Mouse (Mus musculus): Measurements from ENCODE around the gene Gm10696. TPM values are rescaled to one million over a fixed set of nuclear protein-coding genes. Genes with fewer than 3 reads are reported as not detected.
"Not testable (repeated sequence)": the region's sequence is repeated elsewhere in the genome, so short reads cannot be mapped to it uniquely, and the experiment has no call there.

Gm10696 gene
- polyA plus RNA-seq (2015; fragmentation: Nextera tagmentation; extraction: Ambion mirVana): not detected in 2 replicates

GRCm38 (mm10) chr3:94178093-94178492 lies at the start of gene Gm10696:
TSS of gene Gm10696 (minus strand) at chr3:94178193.
- WGBS: 72% methylated on average over 1 of the region's 1 CpGs
- not testable (repeated sequence) for H3K27me3 ChIP-seq (ENCODE audit: control insufficient read depth, insufficient read depth, low read length)

GRCm38 (mm10) chr3:94196414-94196813 lies 18.4 kb upstream of the Gm10696 start, which contains the start of gene Gm5286:
TSS of gene Gm5286 (plus strand) at chr3:94196714.
- 86% methylated on average over 1 of the region's 4 CpGs for WGBS
- H3K4me3 ChIP-seq (ENCODE audit: low read depth, low read length); H3K4me2 ChIP-seq (replicated peaks; ENCODE audit: low read depth); H3K27me3 ChIP-seq (ENCODE audit: control insufficient read depth, insufficient read depth, low read length); H3K9ac ChIP-seq (ENCODE audit: low read length); DNase-seq (ENCODE audit: low spot score); H3K36me3 ChIP-seq (ENCODE audit: control insufficient read depth, insufficient read depth, low read length); H3K27ac ChIP-seq (replicated peaks); H3K9me3 ChIP-seq (ENCODE audit: control insufficient read depth, low read length); ATAC-seq (ENCODE audit: low FRiP score, low TSS enrichment); H3K4me1 ChIP-seq (replicated peaks; ENCODE audit: control insufficient read depth, insufficient read depth): not testable (repeated sequence)

More at GRCm38 (mm10) chr3:94178093-94178492, at the start of gene Gm10696:
- H3K36me3 ChIP-seq (ENCODE audit: control insufficient read depth, insufficient read depth, low read length); H3K4me1 ChIP-seq (replicated peaks; ENCODE audit: control insufficient read depth, insufficient read depth); H3K4me3 ChIP-seq (ENCODE audit: low read depth, low read length); ATAC-seq (ENCODE audit: low FRiP score, low TSS enrichment); H3K4me2 ChIP-seq (replicated peaks; ENCODE audit: low read depth); H3K27ac ChIP-seq (replicated peaks); DNase-seq (ENCODE audit: low spot score); H3K9me3 ChIP-seq (ENCODE audit: control insufficient read depth, low read length); H3K9ac ChIP-seq (ENCODE audit: low read length): not testable (repeated sequence)

- not testable (repeated sequence) for H3K27ac ChIP-seq (replicated peaks); H3K36me3 ChIP-seq (ENCODE audit: control insufficient read depth, insufficient read depth, low read length); DNase-seq (ENCODE audit: low spot score); H3K9ac ChIP-seq (ENCODE audit: low read length); H3K4me3 ChIP-seq (ENCODE audit: low read depth, low read length); H3K4me1 ChIP-seq (replicated peaks; ENCODE audit: control insufficient read depth, insufficient read depth); H3K9me3 ChIP-seq (ENCODE audit: control insufficient read depth, low read length); H3K4me2 ChIP-seq (replicated peaks; ENCODE audit: low read depth); ATAC-seq (ENCODE audit: low FRiP score, low TSS enrichment); H3K27me3 ChIP-seq (ENCODE audit: control insufficient read depth, insufficient read depth, low read length)
Measured at GRCm38 (mm10) chr3:94167351-94167750, 10.6 kb downstream of the Gm10696 start.

Other genes with a start within 250 kb of the Gm10696 start
- 0.17 TPM in 1 of 2 replicates, not detected in the other for gene Gm9117, start 234.7 kb downstream of the Gm10696 start, polyA plus RNA-seq (2015; fragmentation: Nextera tagmentation; extraction: Ambion mirVana)
- not detected in 2 replicates for gene Tdpoz5, start 216.9 kb downstream of the Gm10696 start, polyA plus RNA-seq (2015; fragmentation: Nextera tagmentation; extraction: Ambion mirVana)
- gene Gm9125, start 123.3 kb downstream of the Gm10696 start, polyA plus RNA-seq (2015; fragmentation: Nextera tagmentation; extraction: Ambion mirVana): 0.22 and 0.24 TPM in 2 replicates
- gene Gm10697, start 105.5 kb downstream of the Gm10696 start, polyA plus RNA-seq (2015; fragmentation: Nextera tagmentation; extraction: Ambion mirVana): not detected in 2 replicates
- 0.06 TPM in 1 of 2 replicates, not detected in the other for gene Gm5286, start 18.5 kb upstream of the Gm10696 start, polyA plus RNA-seq (2015; fragmentation: Nextera tagmentation; extraction: Ambion mirVana)
- gene Gm4778, start 85.8 kb upstream of the Gm10696 start, polyA plus RNA-seq (2015; fragmentation: Nextera tagmentation; extraction: Ambion mirVana): not detected in 2 replicates
- gene Them4, start 131.9 kb upstream of the Gm10696 start, polyA plus RNA-seq (2015; fragmentation: Nextera tagmentation; extraction: Ambion mirVana): 10.2 and 10.4 TPM in 2 replicates
- 126 and 146 TPM in 2 replicates for gene Them5, start 163.9 kb upstream of the Gm10696 start, polyA plus RNA-seq (2015; fragmentation: Nextera tagmentation; extraction: Ambion mirVana)
- 0.82 and 1.5 TPM in 2 replicates for gene C2cd4d, start 184.2 kb upstream of the Gm10696 start, polyA plus RNA-seq (2015; fragmentation: Nextera tagmentation; extraction: Ambion mirVana)
- gene Rorc, start 194.6 kb upstream of the Gm10696 start, polyA plus RNA-seq (2015; fragmentation: Nextera tagmentation; extraction: Ambion mirVana): 7.5 and 8.8 TPM in 2 replicates
- 0.42 TPM in 2 replicates for gene Lingo4, start 220.3 kb upstream of the Gm10696 start, polyA plus RNA-seq (2015; fragmentation: Nextera tagmentation; extraction: Ambion mirVana)
- gene Tdrkh, start 235.1 kb upstream of the Gm10696 start, polyA plus RNA-seq (2015; fragmentation: Nextera tagmentation; extraction: Ambion mirVana): 3.8 and 4.0 TPM in 2 replicates